Mouse (Mus musculus): ENCODE measurements around the gene Ggt5. TPM values are rescaled to one million over a fixed set of nuclear protein-coding genes. Genes with fewer than 3 reads are reported as not detected.

The Ggt5 gene
- polyA plus RNA-seq, 1 experiment from 2014 or later, result 4.0 TPM

GRCm38 (mm10) chr10:75559676-75560548, 29.2 kb upstream of the Ggt5 start, which contains the start of gene Lrrc75b:
TSS of gene Lrrc75b (minus strand) at chr10:75560330.
- Histone ChIP-seq H3K27ac (ENCODE audit: low read depth, low read length) (no peak within 1 kb of the TSS), H3K9ac (ENCODE audit: low read depth, low read length) (peak within 1 kb of the TSS; percentile 45; the same call in 1 of the 2 replicates), H3K4me1 (replicated peaks; ENCODE audit: control insufficient read depth, insufficient read depth, low read length) (0 out of 2 replicates have a peak, but pooled peaks cover 5% of the 10 kb centered on the region), H3K4me3 (ENCODE audit: low read depth, low read length) (peak within 1 kb of the TSS; percentile 54), H3K9me3 (ENCODE audit: control insufficient read depth) (no peaks in the 10 kb centered on the region), H3K36me3 (ENCODE audit: control insufficient read depth, insufficient read depth) (no peaks in the 10 kb centered on the region), H3K4me2 (replicated peaks; ENCODE audit: low read depth) (peak within 1 kb of the TSS; percentile 88), H3K27me3 (replicated peaks; ENCODE audit: control insufficient read depth, insufficient read depth, low read length) (peaks cover 31% of the 10 kb centered on the region)
- TF ChIP-seq CTCF (IDR thresholded peaks at IDR 0.05; ENCODE audit: low read depth), result no peak
- 2% methylated on average over 75 of the region's 75 CpGs for WGBS
- peak; percentile 26; the same call in 1 of the 2 replicates for ATAC-seq

DNA sequence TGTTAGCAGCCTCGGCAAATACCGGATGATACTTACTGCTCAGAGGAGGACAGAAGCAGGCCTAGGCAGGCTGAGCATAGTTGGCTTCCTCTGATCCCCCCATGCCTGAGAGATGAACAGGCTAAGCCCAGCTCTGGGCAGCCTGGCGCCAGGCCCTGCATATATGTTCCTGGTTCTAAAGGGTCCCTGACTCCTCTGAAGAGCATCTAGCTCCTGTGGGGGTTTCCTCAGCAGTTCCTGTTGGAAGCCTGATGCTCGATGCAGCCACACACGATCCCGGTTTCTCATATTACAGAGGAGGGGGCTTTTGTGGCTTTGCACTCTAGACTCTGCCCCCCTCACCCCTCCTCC, 28.6 kb upstream of the Ggt5 start:
- WGBS, result 35% methylated on average over 6 of the region's 6 CpGs
- H3K4me1 ChIP-seq (replicated peaks; ENCODE audit: control insufficient read depth, insufficient read depth, low read length), result 0 out of 2 replicates have a peak, but pooled peaks cover 6% of the 10 kb centered on the region
- TF ChIP-seq CTCF (IDR thresholded peaks at IDR 0.05; ENCODE audit: low read depth), result no peak
- no peak for ATAC-seq
- H3K36me3 ChIP-seq (ENCODE audit: control insufficient read depth, insufficient read depth), result no peaks in the 10 kb centered on the region
- H3K4me2 ChIP-seq (replicated peaks; ENCODE audit: low read depth), result peak overlapping the region; percentile 88
- H3K27me3 ChIP-seq (replicated peaks; ENCODE audit: control insufficient read depth, insufficient read depth, low read length), result peaks cover 31% of the 10 kb centered on the region
- H3K27ac ChIP-seq (ENCODE audit: low read depth, low read length), result no peak overlapping the region
- H3K9me3 ChIP-seq (ENCODE audit: control insufficient read depth), result no peaks in the 10 kb centered on the region
- no peak overlapping the region for H3K4me3 ChIP-seq (ENCODE audit: low read depth, low read length)
- 0 out of 2 replicates have a peak overlapping the region, but pooled peaks have one; percentile 45 for H3K9ac ChIP-seq (ENCODE audit: low read depth, low read length)

DNA sequence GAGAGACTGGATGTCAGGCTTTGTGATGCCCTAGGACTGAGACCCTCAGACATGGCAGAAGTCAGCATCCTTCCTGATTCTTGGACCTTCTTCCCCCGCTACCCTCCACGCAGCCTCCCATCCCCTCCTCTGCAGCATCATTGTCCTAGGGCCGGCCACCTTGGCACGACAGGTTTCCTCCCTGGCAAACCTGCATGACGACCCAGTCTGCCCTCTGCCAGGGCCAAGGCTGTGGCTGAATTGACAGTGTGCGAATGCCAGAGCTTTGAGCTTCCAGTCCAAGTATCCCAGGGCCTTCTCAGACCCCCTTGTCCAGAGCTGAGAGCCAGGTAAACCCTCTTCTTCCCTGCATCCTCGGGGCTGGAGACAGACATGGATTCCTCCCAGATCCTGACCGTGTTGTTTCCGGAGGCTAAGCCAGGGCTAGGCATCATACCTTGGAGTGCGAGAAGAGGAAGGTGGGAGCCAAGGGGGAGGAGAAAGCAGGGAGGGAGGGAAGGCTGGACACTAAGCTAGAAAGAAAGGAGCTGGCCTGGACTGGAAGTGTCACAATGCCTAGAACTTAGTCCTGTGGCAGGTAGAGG, 28.0 kb upstream of the Ggt5 start, which contains the start of gene Ggt1:
TSS of gene Ggt1 (plus strand) at position 534 of the 584 bp plus-strand sequence.
- no peak within 1 kb of the TSS for H3K9ac ChIP-seq (ENCODE audit: low read depth, low read length)
- no peak for ATAC-seq
- no peak within 1 kb of the TSS for H3K27ac ChIP-seq (ENCODE audit: low read depth, low read length)
- peak within 1 kb of the TSS; percentile 88; the same call in 1 of the 2 replicates for H3K4me2 ChIP-seq (replicated peaks; ENCODE audit: low read depth)
- 0 out of 2 replicates have a peak, but pooled peaks cover 8% of the 10 kb centered on the region for H3K4me1 ChIP-seq (replicated peaks; ENCODE audit: control insufficient read depth, insufficient read depth, low read length)
- 76% methylated on average over 10 of the region's 10 CpGs for WGBS
- H3K27me3 ChIP-seq (replicated peaks; ENCODE audit: control insufficient read depth, insufficient read depth, low read length), result peaks cover 31% of the 10 kb centered on the region
- no peaks in the 10 kb centered on the region for H3K36me3 ChIP-seq (ENCODE audit: control insufficient read depth, insufficient read depth)
- no peak within 1 kb of the TSS for H3K4me3 ChIP-seq (ENCODE audit: low read depth, low read length)
- no peaks in the 10 kb centered on the region for H3K9me3 ChIP-seq (ENCODE audit: control insufficient read depth)
- no peak for TF ChIP-seq CTCF (IDR thresholded peaks at IDR 0.05; ENCODE audit: low read depth)

- no peak for ATAC-seq
These were observed 26.5 kb upstream of the Ggt5 start for GRCm38 (mm10) chr10:75562596-75562995.

DNA sequence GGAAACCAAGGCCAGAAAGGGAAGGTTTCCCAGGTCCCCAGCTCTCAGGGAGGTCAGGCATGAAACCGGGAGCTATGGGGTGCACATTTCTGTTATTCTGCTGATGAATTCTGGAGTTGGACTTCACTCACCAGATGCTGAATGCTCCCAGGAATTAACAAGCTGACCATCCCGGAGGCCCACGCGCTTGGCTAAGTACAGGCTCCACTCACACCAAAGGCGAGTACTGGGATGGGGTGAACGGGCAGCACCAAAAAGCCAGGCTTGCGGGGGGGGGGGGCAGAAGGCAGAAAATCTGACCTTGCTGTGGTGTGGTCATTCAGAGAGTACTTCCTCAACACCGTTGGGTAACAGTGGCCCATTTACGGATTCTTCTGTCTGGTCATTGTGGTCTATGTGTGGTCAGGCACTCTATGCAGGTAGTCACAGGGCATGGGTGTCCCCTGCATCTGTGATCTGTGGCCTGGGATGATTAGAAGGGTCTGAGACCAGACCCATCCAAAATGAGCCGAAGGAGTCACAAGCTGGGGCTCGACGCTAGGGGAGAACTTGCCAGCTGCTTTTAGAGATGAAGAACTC, 24.4 kb upstream of the Ggt5 start:
- peak overlapping the region; percentile 20; the same call in 1 of the 2 replicates for H3K4me3 ChIP-seq (ENCODE audit: low read depth, low read length)
- H3K36me3 ChIP-seq (ENCODE audit: control insufficient read depth, insufficient read depth), result no peaks in the 10 kb centered on the region
- TF ChIP-seq CTCF (IDR thresholded peaks at IDR 0.05; ENCODE audit: low read depth), result no peak
- H3K9ac ChIP-seq (ENCODE audit: low read depth, low read length), result peak overlapping the region; percentile 26; the same call in 1 of the 2 replicates
- H3K4me1 ChIP-seq (replicated peaks; ENCODE audit: control insufficient read depth, insufficient read depth, low read length), result 0 out of 2 replicates have a peak, but pooled peaks cover 7% of the 10 kb centered on the region
- H3K4me2 ChIP-seq (replicated peaks; ENCODE audit: low read depth), result peak overlapping the region; percentile 57
- ATAC-seq, result no peak
- H3K27ac ChIP-seq (ENCODE audit: low read depth, low read length), result peak overlapping the region; percentile 89
- H3K9me3 ChIP-seq (ENCODE audit: control insufficient read depth), result no peaks in the 10 kb centered on the region
- peaks cover 18% of the 10 kb centered on the region for H3K27me3 ChIP-seq (replicated peaks; ENCODE audit: control insufficient read depth, insufficient read depth, low read length)
- 76% methylated on average over 12 of the region's 12 CpGs for WGBS

More at GRCm38 (mm10) chr10:75562596-75562995, 26.5 kb upstream of the Ggt5 start:
- H3K4me3 ChIP-seq (ENCODE audit: low read depth, low read length), result no peak overlapping the region
- H3K36me3 ChIP-seq (ENCODE audit: control insufficient read depth, insufficient read depth), result no peaks in the 10 kb centered on the region
- no peak overlapping the region for H3K27ac ChIP-seq (ENCODE audit: low read depth, low read length)
- H3K27me3 ChIP-seq (replicated peaks; ENCODE audit: control insufficient read depth, insufficient read depth, low read length), result peaks cover 31% of the 10 kb centered on the region
- H3K4me2 ChIP-seq (replicated peaks; ENCODE audit: low read depth), result no peak overlapping the region
- no peak overlapping the region for H3K9ac ChIP-seq (ENCODE audit: low read depth, low read length)
- H3K4me1 ChIP-seq (replicated peaks; ENCODE audit: control insufficient read depth, insufficient read depth, low read length), result 0 out of 2 replicates have a peak, but pooled peaks cover 8% of the 10 kb centered on the region
- no peaks in the 10 kb centered on the region for H3K9me3 ChIP-seq (ENCODE audit: control insufficient read depth)
- no peak for TF ChIP-seq CTCF (IDR thresholded peaks at IDR 0.05; ENCODE audit: low read depth)
- 74% methylated on average over 8 of the region's 8 CpGs for WGBS

All from intestine, postnatal 0 days (tissue).